Mouse (Mus musculus): ENCODE measurements around the gene Glyctk.

Glyctk gene

GRCm38 (mm10) chr9:106147281-106147680 is 10.7 kb downstream of the Glyctk start:
- DNase-seq (ENCODE audit: low spot score) = no peak

GRCm38 (mm10) chr9:106145582-106145981 is 12.4 kb downstream of the Glyctk start:
- DNase-seq (ENCODE audit: low spot score) = no peak

GRCm38 (mm10) chr9:106144176-106144575 is 13.8 kb downstream of the Glyctk start:
- DNase-seq (ENCODE audit: low spot score) = no peak

- DNase-seq (ENCODE audit: low spot score) = no peak
Measured at GRCm38 (mm10) chr9:106141955-106142354, 16.0 kb downstream of the Glyctk start.

- DNase-seq (ENCODE audit: low spot score) = no peak
Measured at GRCm38 (mm10) chr9:106139763-106140162, 18.2 kb downstream of the Glyctk start.

- no peak for DNase-seq (ENCODE audit: low spot score)
Measured at GRCm38 (mm10) chr9:106137671-106138216, 20.2 kb downstream of the Glyctk start.

- DNase-seq (ENCODE audit: low spot score) = no peak
Measured at GRCm38 (mm10) chr9:106130250-106130649, 27.7 kb downstream of the Glyctk start.

GRCm38 (mm10) chr9:106129072-106129471 is 28.9 kb downstream of the Glyctk start:
- no peak for DNase-seq (ENCODE audit: low spot score)

GRCm38 (mm10) chr9:106126786-106127251 is 31.1 kb downstream of the Glyctk start:
- DNase-seq (ENCODE audit: low spot score) = no peak

- DNase-seq (ENCODE audit: low spot score) = no peak
Measured at GRCm38 (mm10) chr9:106123599-106123998, 34.3 kb downstream of the Glyctk start.

- DNase-seq (ENCODE audit: low spot score) = no peak
Measured at GRCm38 (mm10) chr9:106119075-106119474, 38.9 kb downstream of the Glyctk start.

- DNase-seq (ENCODE audit: low spot score) = no peak
Measured at GRCm38 (mm10) chr9:106115801-106116424, 42.0 kb downstream of the Glyctk start.

GRCm38 (mm10) chr9:106112770-106113423 is 45.0 kb downstream of the Glyctk start:
- peak; percentile 83 for DNase-seq (ENCODE audit: low spot score)

- no peak for DNase-seq (ENCODE audit: low spot score)
Measured at GRCm38 (mm10) chr9:106106241-106106640, 51.7 kb downstream of the Glyctk start.

- DNase-seq (ENCODE audit: low spot score) = no peak
Measured at GRCm38 (mm10) chr9:106104401-106104800, 53.5 kb downstream of the Glyctk start.
